Mouse (Mus musculus) bone marrow, adult 2 months (tissue): ENCODE results near the gene Pgp. TPM values are rescaled to one million over a fixed set of nuclear protein-coding genes. Genes with fewer than 3 reads are reported as not detected.
A peak's percentile ranks its signal among the peaks of the same experiment; 100 is the strongest.

Source experiments
- H3K27ac ChIP-seq: fragments of 200-500 bp; 2 replicates; pipeline ENCODE4 v1.5.1; 2012; ENCODE audit warnings: low read depth, mild to moderate bottlenecking, control low read depth, inconsistent platforms, low read length; ENCODE audit not compliant: control insufficient read depth, poor library complexity, insufficient read depth
- H3K4me1 ChIP-seq: fragments of 200-500 bp; 2 replicates; pipeline ENCODE4 v1.6.1; 2011; ENCODE audit warnings: low read length; ENCODE audit not compliant: control insufficient read depth, insufficient read depth
- H3K4me3 ChIP-seq: fragments of 200-500 bp; replicated peaks from 2 replicates; pipeline ENCODE3; 2011; ENCODE audit warnings: mild to moderate bottlenecking, low read depth, low read length, control low read depth; ENCODE audit not compliant: control insufficient read depth
- CTCF ChIP-seq: fragments of 200-500 bp; IDR thresholded peaks from 2 replicates; pipeline ENCODE4 v1.5.1; 2011; ENCODE audit warnings: low read length, control low read depth; ENCODE audit not compliant: control insufficient read depth, insufficient read depth
- POLR2A ChIP-seq: fragments of 200-500 bp; IDR thresholded peaks from 2 replicates; pipeline ENCODE4 v1.6.1; 2011; ENCODE audit warnings: low read depth, mild to moderate bottlenecking, control low read depth, low read length, borderline replicate concordance; ENCODE audit not compliant: control insufficient read depth
- WGBS: fragments of 180-500 bp; shearing (Covaris S2); methylation state at CpG from one replicate; pipeline ENCODE4 v1.1.7; 2018; 5-methylcytosine and 5-hydroxymethylcytosine counted together
- polyA plus RNA-seq: library from polyadenylated mRNA; stranded (reverse); fragments of >200 nt; gene quantifications from 2 replicates; pipeline ENCODE4 v1.2.4, GENCODE M21; 2011; ENCODE audit warnings: low replicate concordance; ENCODE audit not compliant: missing spikeins, insufficient read depth, insufficient read length

Pgp gene
- polyA plus RNA-seq, 1 experiment: 34.7 TPM

DNA sequence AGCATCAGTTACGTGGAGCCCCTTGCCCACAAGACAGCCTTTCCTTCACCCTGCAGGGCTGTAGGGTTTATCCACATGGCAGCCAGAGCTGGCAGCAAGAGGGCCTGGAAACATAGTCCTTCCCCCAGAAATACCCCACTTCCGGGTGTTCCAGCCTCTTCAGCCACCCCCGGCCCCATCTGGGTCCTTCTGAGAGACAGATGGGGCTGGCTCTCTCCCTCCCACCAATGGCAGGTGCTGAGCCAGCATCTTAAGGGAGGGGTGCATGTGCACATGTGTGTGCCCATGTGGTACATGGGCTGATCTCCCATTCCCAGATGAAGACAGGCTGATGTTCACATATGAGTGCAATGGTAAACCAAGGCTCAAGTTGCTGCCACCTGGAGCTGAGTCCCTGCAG is 25.3 kb downstream of the Pgp start:
- WGBS: 64% methylated on average over 3 of the region's 3 CpGs
- Histone ChIP-seq H3K4me1 (peaks cover 2% of the 10 kb centered on the region; the same call in 1 of the 2 replicates), H3K27ac (no peak overlapping the region), H3K4me3 (no peak overlapping the region)
- no peak for TF ChIP-seq CTCF
- no peak for TF ChIP-seq POLR2A

DNA sequence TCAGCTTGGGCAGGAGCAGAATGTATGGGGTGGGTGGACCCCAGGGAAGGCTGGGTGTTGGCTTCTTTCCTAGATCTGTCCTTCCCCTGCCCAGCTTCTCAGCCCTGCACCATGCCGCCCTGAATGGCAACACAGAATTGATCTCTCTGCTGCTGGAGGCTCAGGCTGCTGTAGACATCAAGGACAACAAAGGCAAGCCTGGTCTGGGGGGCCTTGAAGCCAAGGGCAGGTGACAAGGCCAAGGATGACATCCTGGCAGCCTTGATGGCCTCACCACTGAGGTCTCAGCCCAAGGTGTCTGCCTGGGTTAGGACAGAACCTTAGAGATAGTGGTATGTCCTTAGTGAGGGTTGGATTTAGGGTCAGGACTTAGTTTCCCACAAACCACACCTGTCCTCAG is 25.8 kb downstream of the Pgp start:
- H3K4me3 ChIP-seq: no peak overlapping the region
- TF ChIP-seq POLR2A: no peak
- TF ChIP-seq CTCF: no peak
- peaks cover 2% of the 10 kb centered on the region; the same call in 1 of the 2 replicates for H3K4me1 ChIP-seq
- H3K27ac ChIP-seq: no peak overlapping the region
- 80% methylated on average over 1 of the region's 1 CpGs for WGBS

DNA sequence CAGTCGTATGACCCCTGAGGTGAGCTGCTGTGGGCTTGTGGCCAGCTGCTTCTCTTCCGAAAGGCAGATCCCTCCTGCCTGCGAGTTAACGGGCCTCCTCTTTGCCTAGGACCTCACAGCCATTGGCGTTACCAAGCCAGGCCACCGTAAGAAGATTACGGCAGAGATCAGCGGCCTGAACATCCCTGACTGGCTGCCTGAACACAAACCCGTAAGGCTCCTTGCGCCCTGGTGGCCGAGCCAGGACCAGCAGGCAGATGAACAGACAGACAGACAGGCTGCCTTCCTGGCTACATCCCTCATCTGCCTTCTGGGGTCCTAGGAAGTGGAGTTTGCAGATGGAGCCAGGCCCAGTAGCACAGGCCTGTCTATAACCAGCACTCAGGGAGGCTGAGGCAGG is 32.0 kb downstream of the Pgp start:
- WGBS: 63% methylated on average over 11 of the region's 11 CpGs
- no peak overlapping the region for H3K4me3 ChIP-seq
- H3K27ac ChIP-seq: no peak overlapping the region
- peaks cover 2% of the 10 kb centered on the region; the same call in 1 of the 2 replicates for H3K4me1 ChIP-seq
- TF ChIP-seq CTCF (peak; percentile 30; the same call in 1 of the 2 replicates), POLR2A (no peak)

DNA sequence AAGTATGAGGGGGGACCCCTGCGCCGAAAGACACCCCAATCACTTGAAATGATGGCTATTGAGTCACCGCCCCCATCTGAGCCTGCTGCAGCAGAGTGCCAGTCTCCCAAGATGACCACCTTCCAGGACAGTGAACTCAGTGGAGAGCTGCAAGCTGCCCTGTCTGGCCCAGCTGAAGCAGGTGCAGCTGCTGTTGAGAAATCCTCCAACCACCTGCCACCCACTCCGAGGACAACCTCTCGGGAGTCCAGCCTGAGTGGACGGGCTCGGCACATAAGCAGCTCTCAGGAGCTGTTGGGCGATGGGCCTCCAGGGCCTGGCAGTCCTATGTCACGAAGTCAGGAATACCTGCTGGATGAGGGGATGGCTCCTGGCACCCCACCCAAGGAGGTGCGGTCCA is 33.9 kb downstream of the Pgp start:
- WGBS: 87% methylated on average over 10 of the region's 10 CpGs
- Histone ChIP-seq H3K27ac (no peak overlapping the region), H3K4me3 (no peak overlapping the region), H3K4me1 (no peaks in the 10 kb centered on the region; the same call in 1 of the 2 replicates)
- TF ChIP-seq CTCF (no peak), POLR2A (no peak)

DNA sequence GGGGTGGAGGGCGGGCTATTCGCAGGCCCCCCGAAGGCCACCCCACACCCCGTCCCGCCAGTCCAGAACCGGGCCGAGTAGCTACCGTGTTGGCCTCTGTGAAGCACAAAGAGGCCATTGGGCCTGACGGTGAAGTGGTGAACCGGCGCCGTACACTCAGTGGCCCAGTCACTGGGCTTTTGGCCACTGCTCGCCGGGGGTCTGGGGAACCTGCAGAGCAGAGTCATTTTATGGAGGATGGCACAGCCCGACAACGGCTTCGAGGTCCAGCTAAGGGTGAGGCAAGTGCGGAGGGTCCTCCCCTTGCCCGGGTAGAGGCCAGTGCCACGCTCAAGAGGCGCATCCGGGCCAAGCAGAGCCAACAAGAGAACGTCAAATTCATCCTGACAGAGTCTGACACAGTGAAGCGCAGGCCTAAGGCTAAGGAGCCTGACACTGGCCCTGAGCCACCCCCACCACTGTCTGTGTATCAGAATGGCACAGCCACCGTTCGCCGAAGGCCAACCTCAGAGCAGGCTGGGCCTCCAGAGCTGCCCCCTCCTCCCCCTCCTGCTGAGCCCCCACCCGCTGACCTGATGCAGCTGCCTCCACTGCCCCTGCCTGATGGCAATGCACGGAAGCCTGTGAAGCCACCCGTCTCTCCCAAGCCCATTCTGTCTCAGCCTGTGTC is 35.2 kb downstream of the Pgp start:
- no peak for TF ChIP-seq CTCF
- no peak for TF ChIP-seq POLR2A
- 93% methylated on average over 30 of the region's 30 CpGs for WGBS
- Histone ChIP-seq H3K27ac (no peak overlapping the region), H3K4me1 (no peaks in the 10 kb centered on the region; the same call in 1 of the 2 replicates), H3K4me3 (no peak overlapping the region)

DNA sequence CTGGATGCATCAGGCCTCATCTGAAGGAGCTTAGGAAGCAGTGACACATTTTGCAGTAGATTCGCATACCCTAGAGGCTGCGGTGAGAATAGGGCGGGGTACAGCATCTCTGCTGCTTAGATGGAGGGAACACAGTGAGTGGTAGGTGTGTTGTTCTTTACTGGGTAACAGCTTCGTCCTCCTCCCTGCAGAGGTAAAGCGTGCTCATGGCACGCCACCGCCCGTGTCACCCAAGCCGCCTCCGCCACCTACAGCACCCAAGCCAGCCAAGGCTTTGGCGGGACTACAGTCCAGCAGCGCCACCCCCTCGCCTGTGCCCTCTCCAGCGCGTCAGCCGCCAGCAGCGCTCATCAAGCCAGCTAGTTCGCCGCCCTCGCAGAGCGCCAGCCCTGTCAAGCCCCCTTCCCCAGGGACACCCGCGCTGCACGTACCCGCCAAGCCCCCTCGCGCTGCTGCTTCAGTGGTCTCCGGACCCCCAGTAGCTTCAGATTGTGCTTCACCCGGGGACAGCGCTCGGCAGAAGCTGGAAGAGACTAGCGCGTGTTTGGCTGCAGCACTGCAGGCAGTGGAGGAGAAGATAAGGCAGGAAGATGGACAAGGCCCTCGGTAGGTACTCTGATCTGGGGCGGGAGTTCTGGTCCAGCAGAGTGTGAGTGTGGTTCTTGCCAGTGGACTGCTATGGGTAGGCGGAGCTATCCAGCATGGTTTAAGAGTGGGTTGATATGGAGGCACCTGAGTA is 36.3 kb downstream of the Pgp start:
- no peak for TF ChIP-seq POLR2A
- no peak for TF ChIP-seq CTCF
- H3K4me1 ChIP-seq: no peaks in the 10 kb centered on the region; the same call in 1 of the 2 replicates
- no peak overlapping the region for H3K4me3 ChIP-seq
- WGBS: 60% methylated on average over 36 of the region's 36 CpGs
- no peak overlapping the region for H3K27ac ChIP-seq

DNA sequence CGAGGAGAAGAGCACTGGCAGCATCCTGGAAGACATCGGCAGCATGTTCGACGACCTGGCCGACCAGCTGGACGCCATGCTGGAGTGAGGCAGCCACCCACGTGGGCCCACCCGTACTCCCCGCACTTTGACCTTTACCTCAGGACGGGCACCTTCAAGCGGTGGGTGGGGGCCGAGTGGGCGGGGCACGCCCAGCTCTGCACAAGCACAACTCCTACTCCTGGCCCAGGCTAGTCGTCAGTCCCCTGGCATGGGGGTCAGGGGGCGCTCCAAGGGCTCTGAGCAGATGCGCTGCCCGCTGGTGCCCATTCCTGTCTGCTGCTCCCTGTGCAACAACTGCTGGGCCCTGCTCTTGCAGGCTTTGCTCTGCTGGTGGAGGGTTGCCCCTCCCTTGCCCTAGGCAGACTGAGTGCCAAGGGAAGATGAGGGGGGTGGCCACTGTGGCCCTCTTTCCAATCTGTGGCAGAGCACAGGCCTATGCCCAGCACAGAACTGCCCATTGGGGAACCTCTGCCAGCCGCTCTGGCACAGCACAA is 37.0 kb downstream of the Pgp start:
- no peak overlapping the region for H3K27ac ChIP-seq
- no peaks in the 10 kb centered on the region for H3K4me1 ChIP-seq
- TF ChIP-seq POLR2A (no peak), CTCF (no peak)
- WGBS: 75% methylated on average over 19 of the region's 19 CpGs
- H3K4me3 ChIP-seq: no peak overlapping the region

DNA sequence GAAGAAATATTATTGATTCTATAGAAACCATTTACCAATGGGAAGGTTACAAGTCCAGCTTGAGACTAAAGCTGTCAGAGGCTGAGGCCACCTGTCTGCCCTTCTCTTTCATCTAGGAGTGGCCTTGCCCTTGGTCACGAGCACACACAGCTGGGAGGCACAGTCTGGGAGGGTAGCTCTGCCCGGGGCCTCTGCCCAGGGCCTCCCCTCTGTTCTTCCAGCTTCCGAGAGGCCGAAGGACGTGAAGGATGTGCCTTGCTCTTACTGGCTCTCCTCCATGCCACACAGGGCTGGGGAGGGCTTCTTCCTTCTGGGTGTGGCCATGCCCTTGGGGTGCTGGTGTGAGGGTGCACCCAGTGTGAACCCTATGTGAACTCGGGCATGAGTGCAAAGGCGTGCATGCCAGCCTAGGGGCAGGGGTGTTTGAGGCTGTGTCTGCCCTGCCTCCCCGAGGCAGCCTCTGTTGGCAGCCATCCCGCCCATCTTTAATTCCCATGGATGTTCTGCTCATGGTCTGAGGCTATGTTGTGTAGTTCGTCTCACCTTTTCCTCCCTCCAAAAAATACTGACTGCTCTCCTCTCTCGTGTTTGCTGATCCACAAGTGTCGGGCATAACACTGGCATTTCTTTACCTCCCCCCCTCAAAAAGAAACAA is 37.7 kb downstream of the Pgp start:
- Histone ChIP-seq H3K4me1 (no peaks in the 10 kb centered on the region), H3K4me3 (no peak overlapping the region), H3K27ac (no peak overlapping the region; the same call in 1 of the 2 replicates)
- no peak for TF ChIP-seq POLR2A
- TF ChIP-seq CTCF: no peak
- WGBS: 84% methylated on average over 12 of the region's 12 CpGs
